Mouse (Mus musculus): ENCODE measurements around the gene Aes. TPM values are rescaled to one million over a fixed set of nuclear protein-coding genes. Genes with fewer than 3 reads are reported as not detected.
A peak's percentile ranks its signal among the peaks of the same experiment; 100 is the strongest.

Aes gene
- polyA plus RNA-seq, 1 experiment: 152 TPM

- H3K9me3 ChIP-seq (ENCODE audit: control insufficient read depth, low read length): no peaks in the 10 kb centered on the region
- peak overlapping the region; percentile 76 for H3K4me3 ChIP-seq (replicated peaks)
- TF ChIP-seq GATA1 (IDR thresholded peaks at IDR 0.05; ENCODE audit: low read length) (no peak), TAL1 (IDR thresholded peaks at IDR 0.05; ENCODE audit: low read length) (no peak)
- peaks cover 3% of the 10 kb centered on the region for H3K36me3 ChIP-seq (ENCODE audit: control insufficient read depth)
- H3K4me1 ChIP-seq (ENCODE audit: control insufficient read depth): peaks cover 85% of the 10 kb centered on the region
- H3K27me3 ChIP-seq (ENCODE audit: control insufficient read depth): peaks cover 57% of the 10 kb centered on the region
Observed at GRCm38 (mm10) chr10:81571501-81571876, 12.2 kb downstream of the Aes start.

GRCm38 (mm10) chr10:81572133-81572671 lies 12.9 kb downstream of the Aes start:
- Histone ChIP-seq H3K4me1 (ENCODE audit: control insufficient read depth) (peaks cover 85% of the 10 kb centered on the region), H3K27me3 (ENCODE audit: control insufficient read depth) (peaks cover 63% of the 10 kb centered on the region), H3K4me3 (replicated peaks) (peak overlapping the region; percentile 76), H3K9me3 (ENCODE audit: control insufficient read depth, low read length) (no peaks in the 10 kb centered on the region), H3K36me3 (ENCODE audit: control insufficient read depth) (no peaks in the 10 kb centered on the region)
- TF ChIP-seq GATA1 (IDR thresholded peaks at IDR 0.05; ENCODE audit: low read length) (no peak), TAL1 (IDR thresholded peaks at IDR 0.05; ENCODE audit: low read length) (no peak)

GRCm38 (mm10) chr10:81572975-81573374 lies 13.7 kb downstream of the Aes start:
- no peaks in the 10 kb centered on the region; the same call in 1 of the 2 replicates for H3K36me3 ChIP-seq (ENCODE audit: control insufficient read depth)
- peak overlapping the region; percentile 76 for H3K4me3 ChIP-seq (replicated peaks)
- H3K9me3 ChIP-seq (ENCODE audit: control insufficient read depth, low read length): no peaks in the 10 kb centered on the region
- TF ChIP-seq GATA1 (IDR thresholded peaks at IDR 0.05; ENCODE audit: low read length): no peak
- no peak for TF ChIP-seq TAL1 (IDR thresholded peaks at IDR 0.05; ENCODE audit: low read length)
- H3K27me3 ChIP-seq (ENCODE audit: control insufficient read depth): peaks cover 65% of the 10 kb centered on the region
- peaks cover 81% of the 10 kb centered on the region for H3K4me1 ChIP-seq (ENCODE audit: control insufficient read depth)

- Histone ChIP-seq H3K36me3 (ENCODE audit: control insufficient read depth) (no peaks in the 10 kb centered on the region; the same call in 1 of the 2 replicates), H3K27me3 (ENCODE audit: control insufficient read depth) (peaks cover 59% of the 10 kb centered on the region), H3K4me1 (ENCODE audit: control insufficient read depth) (peaks cover 71% of the 10 kb centered on the region), H3K4me3 (replicated peaks) (peak within 1 kb of the TSS; percentile 50), H3K9me3 (ENCODE audit: control insufficient read depth, low read length) (no peaks in the 10 kb centered on the region)
- TF ChIP-seq TAL1 (IDR thresholded peaks at IDR 0.05; ENCODE audit: low read length): no peak
- no peak for TF ChIP-seq GATA1 (IDR thresholded peaks at IDR 0.05; ENCODE audit: low read length)
Observed at GRCm38 (mm10) chr10:81574081-81575056, 15.1 kb downstream of the Aes start, which contains the start of gene Tle2. Gene Tle2, plus strand, starts transcription at chr10:81574561.

GRCm38 (mm10) chr10:81575208-81575631 lies 15.9 kb downstream of the Aes start:
- Histone ChIP-seq H3K4me3 (replicated peaks) (peak overlapping the region; percentile 50), H3K9me3 (ENCODE audit: control insufficient read depth, low read length) (no peaks in the 10 kb centered on the region), H3K27me3 (ENCODE audit: control insufficient read depth) (peaks cover 61% of the 10 kb centered on the region), H3K36me3 (ENCODE audit: control insufficient read depth) (no peaks in the 10 kb centered on the region; the same call in 1 of the 2 replicates), H3K4me1 (ENCODE audit: control insufficient read depth) (peaks cover 63% of the 10 kb centered on the region)
- TF ChIP-seq GATA1 (IDR thresholded peaks at IDR 0.05; ENCODE audit: low read length): no peak
- TF ChIP-seq TAL1 (IDR thresholded peaks at IDR 0.05; ENCODE audit: low read length): no peak

DNA sequence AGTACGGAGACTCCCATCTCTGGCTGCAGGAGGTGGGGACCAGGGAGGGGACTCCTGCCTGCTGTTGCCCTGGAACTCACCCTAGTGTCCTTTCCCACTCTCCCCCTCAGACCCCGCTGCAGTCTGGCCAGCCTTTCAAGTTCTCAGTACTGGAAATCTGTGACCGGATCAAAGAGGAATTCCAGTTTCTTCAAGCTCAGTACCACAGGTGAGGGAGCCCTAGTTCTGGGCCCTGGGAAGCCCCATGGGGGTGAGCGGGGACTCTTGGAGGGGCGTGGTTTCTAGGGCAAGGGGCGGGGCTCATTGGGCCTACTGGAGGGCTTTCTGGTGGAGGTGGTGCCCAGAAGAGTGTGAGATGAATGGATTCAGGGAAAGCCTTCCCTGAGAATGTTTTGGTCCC lies 16.4 kb downstream of the Aes start:
- Histone ChIP-seq H3K27me3 (ENCODE audit: control insufficient read depth) (peaks cover 65% of the 10 kb centered on the region), H3K4me3 (replicated peaks) (peak overlapping the region; percentile 50), H3K36me3 (ENCODE audit: control insufficient read depth) (no peaks in the 10 kb centered on the region; the same call in 1 of the 2 replicates), H3K9me3 (ENCODE audit: control insufficient read depth, low read length) (no peaks in the 10 kb centered on the region), H3K4me1 (ENCODE audit: control insufficient read depth) (peaks cover 60% of the 10 kb centered on the region)
- no peak for TF ChIP-seq GATA1 (IDR thresholded peaks at IDR 0.05; ENCODE audit: low read length)

GRCm38 (mm10) chr10:81579967-81580366 lies 20.7 kb downstream of the Aes start:
- H3K27me3 ChIP-seq (ENCODE audit: control insufficient read depth): peaks cover 69% of the 10 kb centered on the region
- H3K36me3 ChIP-seq (ENCODE audit: control insufficient read depth): no peaks in the 10 kb centered on the region; the same call in 1 of the 2 replicates
- H3K9me3 ChIP-seq (ENCODE audit: control insufficient read depth, low read length): no peaks in the 10 kb centered on the region
- H3K4me3 ChIP-seq (replicated peaks): no peak overlapping the region
- peaks cover 19% of the 10 kb centered on the region for H3K4me1 ChIP-seq (ENCODE audit: control insufficient read depth)
- TF ChIP-seq GATA1 (IDR thresholded peaks at IDR 0.05; ENCODE audit: low read length) (no peak), TAL1 (IDR thresholded peaks at IDR 0.05; ENCODE audit: low read length) (no peak)

- peaks cover 13% of the 10 kb centered on the region for H3K4me1 ChIP-seq (ENCODE audit: control insufficient read depth)
- peaks cover 63% of the 10 kb centered on the region for H3K27me3 ChIP-seq (ENCODE audit: control insufficient read depth)
- no peak overlapping the region for H3K4me3 ChIP-seq (replicated peaks)
- no peaks in the 10 kb centered on the region; the same call in 1 of the 2 replicates for H3K36me3 ChIP-seq (ENCODE audit: control insufficient read depth)
- TF ChIP-seq TAL1 (IDR thresholded peaks at IDR 0.05; ENCODE audit: low read length): no peak
- no peak for TF ChIP-seq GATA1 (IDR thresholded peaks at IDR 0.05; ENCODE audit: low read length)
- no peaks in the 10 kb centered on the region for H3K9me3 ChIP-seq (ENCODE audit: control insufficient read depth, low read length)
Observed at GRCm38 (mm10) chr10:81580441-81581070, 21.3 kb downstream of the Aes start.

GRCm38 (mm10) chr10:81583347-81583746 lies 24.1 kb downstream of the Aes start:
- TF ChIP-seq TAL1 (IDR thresholded peaks at IDR 0.05; ENCODE audit: low read length) (no peak), GATA1 (IDR thresholded peaks at IDR 0.05; ENCODE audit: low read length) (no peak)
- Histone ChIP-seq H3K9me3 (ENCODE audit: control insufficient read depth, low read length) (no peaks in the 10 kb centered on the region), H3K4me3 (replicated peaks) (no peak overlapping the region), H3K27me3 (ENCODE audit: control insufficient read depth) (peaks cover 47% of the 10 kb centered on the region), H3K4me1 (ENCODE audit: control insufficient read depth) (peaks cover 4% of the 10 kb centered on the region), H3K36me3 (ENCODE audit: control insufficient read depth) (peaks cover 3% of the 10 kb centered on the region; the same call in 1 of the 2 replicates)
